ENCODE assay signal across 9 mouse cellular contexts in genomic region chr19:12759656-12760055, GRCm38 (mm10). TPM values are rescaled to one million over a fixed set of nuclear protein-coding genes. Genes with fewer than 3 reads are reported as not detected.
A peak's percentile ranks its signal among the peaks of the same experiment; 100 is the strongest.
DNase-seq lines count a peak whose midpoint lies in the region; TF ChIP-seq lines count a peak whose summit lies in the region.
"Had no signal": no experiment of that assay in that cellular context is flagged by ENCODE, and none has a peak within 500 bp of the region (broad histone marks: within the 10 kb centered on the region; RNA-seq: fewer than 3 reads in every experiment).

No protein-coding gene starts in this region.

- TF ChIP-seq CTCF in cerebellum, adult 2 months (IDR thresholded peaks at IDR 0.05; ENCODE audit: borderline replicate concordance, insufficient read depth, low read depth, low read length) = no peak

- no peak overlapping the region for H3K4me3 ChIP-seq in cerebellum, adult 2 months (replicated peaks; ENCODE audit: insufficient read depth, low read depth, low read length)
- H3K4me3 ChIP-seq: liver, embryonic 13.5 days had no signal

- TF ChIP-seq POLR2A in cerebellum, adult 2 months (IDR thresholded peaks at IDR 0.05; ENCODE audit: borderline replicate concordance, insufficient read depth, low read length) = no peak

- no peak overlapping the region for H3K27ac ChIP-seq in cerebellum, adult 2 months (ENCODE audit: insufficient read depth, low read length)
- H3K27ac ChIP-seq: liver, embryonic 13.5 days had no signal

- WGBS in cerebellum, adult 2 months = 3% methylated on average over 2 of the region's 2 CpGs

- peak; percentile 31 for DNase-seq in lung, postnatal 10 days
- no peak for DNase-seq in lung, postnatal 25 days (ENCODE audit: low spot score)
- DNase-seq in cerebellum, adult 2 months = peak; percentile 82 to 88
- DNase-seq in heart, adult 8-10 months (ENCODE audit: low spot score) = peak; percentile 22
- peak; percentile 23 to 27 for DNase-seq in left cerebral cortex, adult 18-20 months (ENCODE audit: low spot score in 2 of 2)
- DNase-seq in skeletal muscle tissue, adult 2 months (ENCODE audit: low read depth, low spot score) = peak; percentile 13
- no peak for DNase-seq in B cell, adult 2 months
- no peak for DNase-seq in neural tube, embryonic 10.5 days (ENCODE audit: extremely low spot score, low spot score)
- DNase-seq: liver, embryonic 13.5 days had no signal

- H3K4me1 ChIP-seq in cerebellum, adult 2 months (ENCODE audit: control insufficient read depth, insufficient read depth, low read length) = peaks cover 6% of the 10 kb centered on the region; the same call in 1 of the 2 replicates
- H3K4me1 ChIP-seq: liver, embryonic 13.5 days had no signal

- no peaks in the 10 kb centered on the region for H3K27me3 ChIP-seq in cerebellum, adult 2 months (ENCODE audit: control insufficient read depth, insufficient read depth, low read length)
- H3K27me3 ChIP-seq: liver, embryonic 13.5 days had no signal

RNA-seq across cellular contexts. Expression of gene Cntf, which starts 5.8 kb away (rescaled TPM):
- polyA plus RNA-seq in cerebellum, adult 2 months (2012; rRNA removed) = 3.8 and 4.5 TPM in 2 replicates
- total RNA-seq in heart, adult 8-10 months (2022) = 1 to 10 TPM in 1 of 4 experiments, under 1 TPM in 3; 0.52 to 1.9 (median 0.95) TPM
- total RNA-seq in left cerebral cortex, adult 18-20 months (2021) = 1 to 10 TPM; 2.9 to 3.1 TPM

RNA-seq across cellular contexts. Expression of gene Zfp91, which starts 36.3 kb away (rescaled TPM):
- 57.6 TPM in 2 replicates for polyA plus RNA-seq in cerebellum, adult 2 months (2012; rRNA removed)
- total RNA-seq in heart, adult 8-10 months (2022) = 10 to 100 TPM; 75.1 to 88.7 (median 81.0) TPM
- 10 to 100 TPM; 88.4 to 89.6 TPM for total RNA-seq in left cerebral cortex, adult 18-20 months (2021)

RNA-seq across cellular contexts. Expression of gene Lpxn, which starts 36.3 kb away (rescaled TPM):
- polyA plus RNA-seq in cerebellum, adult 2 months (2012; rRNA removed) = 0.95 and 1.1 TPM in 2 replicates
- total RNA-seq in heart, adult 8-10 months (2022) = 1 to 10 TPM in 1 of 4 experiments, under 1 TPM in 3; 0.60 to 1.1 (median 0.71) TPM
- 1 to 10 TPM; 1.2 to 1.8 TPM for total RNA-seq in left cerebral cortex, adult 18-20 months (2021)

Comparison
In these comparisons a context has a peak if more than half of its experiments do, and no peak if none do; other contexts are left out.
1. DNase-seq: peak in lung, postnatal 10 days (single experiment), cerebellum, adult 2 months (2 of 2), heart, adult 8-10 months (single experiment), left cerebral cortex, adult 18-20 months (2 of 2) and skeletal muscle tissue, adult 2 months (single experiment); none in lung, postnatal 25 days (single experiment), B cell, adult 2 months (0 of 2) and neural tube, embryonic 10.5 days (single experiment).